Mouse (Mus musculus): ENCODE data around the gene Zswim7. TPM values are rescaled to one million over a fixed set of nuclear protein-coding genes. Genes with fewer than 3 reads are reported as not detected.

Gene Zswim7
- polyA plus RNA-seq, 1 experiment from 2014 or later: 12.7 TPM

- Histone ChIP-seq H3K27ac (ENCODE audit: low read length) (no peak overlapping the region), H3K9me3 (replicated peaks; ENCODE audit: control insufficient read depth, low read length, poor library complexity, severe bottlenecking) (no peaks in the 10 kb centered on the region), H3K4me2 (ENCODE audit: low read length) (no peak overlapping the region), H3K4me1 (ENCODE audit: control insufficient read depth, insufficient read depth, low read length) (peaks cover 3% of the 10 kb centered on the region; the same call in 1 of the 2 replicates), H3K9ac (ENCODE audit: low read depth, low read length) (no peak overlapping the region), H3K4me3 (ENCODE audit: low read depth, low read length) (no peak overlapping the region), H3K36me3 (ENCODE audit: control insufficient read depth, insufficient read depth, low read length) (no peaks in the 10 kb centered on the region), H3K27me3 (ENCODE audit: control insufficient read depth, insufficient read depth, low read depth, low read length) (no peaks in the 10 kb centered on the region)
- ATAC-seq: no peak
- WGBS: 34% methylated on average over 17 of the region's 17 CpGs
Observed at GRCm38 (mm10) chr11:62266466-62267214, 14.5 kb downstream of the Zswim7 start.

GRCm38 (mm10) chr11:62265642-62266041 is 15.5 kb downstream of the Zswim7 start:
- 44% methylated on average over 7 of the region's 7 CpGs for WGBS
- Histone ChIP-seq H3K9me3 (replicated peaks; ENCODE audit: control insufficient read depth, low read length, poor library complexity, severe bottlenecking) (no peaks in the 10 kb centered on the region), H3K4me1 (ENCODE audit: control insufficient read depth, insufficient read depth, low read length) (peaks cover 3% of the 10 kb centered on the region; the same call in 1 of the 2 replicates), H3K27ac (ENCODE audit: low read length) (no peak overlapping the region), H3K4me2 (ENCODE audit: low read length) (no peak overlapping the region), H3K27me3 (ENCODE audit: control insufficient read depth, insufficient read depth, low read depth, low read length) (no peaks in the 10 kb centered on the region), H3K36me3 (ENCODE audit: control insufficient read depth, insufficient read depth, low read length) (no peaks in the 10 kb centered on the region), H3K9ac (ENCODE audit: low read depth, low read length) (no peak overlapping the region), H3K4me3 (ENCODE audit: low read depth, low read length) (no peak overlapping the region)
- no peak for ATAC-seq

- no peak for ATAC-seq
- no peak overlapping the region for H3K9ac ChIP-seq (ENCODE audit: low read depth, low read length)
- WGBS: 71% methylated on average over 7 of the region's 7 CpGs
- H3K4me2 ChIP-seq (ENCODE audit: low read length): no peak overlapping the region
- no peaks in the 10 kb centered on the region for H3K9me3 ChIP-seq (replicated peaks; ENCODE audit: control insufficient read depth, low read length, poor library complexity, severe bottlenecking)
- no peak overlapping the region for H3K4me3 ChIP-seq (ENCODE audit: low read depth, low read length)
- peaks cover 3% of the 10 kb centered on the region; the same call in 1 of the 2 replicates for H3K4me1 ChIP-seq (ENCODE audit: control insufficient read depth, insufficient read depth, low read length)
- no peaks in the 10 kb centered on the region for H3K27me3 ChIP-seq (ENCODE audit: control insufficient read depth, insufficient read depth, low read depth, low read length)
- no peaks in the 10 kb centered on the region for H3K36me3 ChIP-seq (ENCODE audit: control insufficient read depth, insufficient read depth, low read length)
- no peak overlapping the region for H3K27ac ChIP-seq (ENCODE audit: low read length)
Observed at GRCm38 (mm10) chr11:62264018-62264417, 17.2 kb downstream of the Zswim7 start.

GRCm38 (mm10) chr11:62263599-62263998 is 17.6 kb downstream of the Zswim7 start:
- no peak for ATAC-seq
- H3K27ac ChIP-seq (ENCODE audit: low read length): no peak overlapping the region
- H3K27me3 ChIP-seq (ENCODE audit: control insufficient read depth, insufficient read depth, low read depth, low read length): no peaks in the 10 kb centered on the region
- no peaks in the 10 kb centered on the region for H3K9me3 ChIP-seq (replicated peaks; ENCODE audit: control insufficient read depth, low read length, poor library complexity, severe bottlenecking)
- no peak overlapping the region for H3K9ac ChIP-seq (ENCODE audit: low read depth, low read length)
- peaks cover 3% of the 10 kb centered on the region; the same call in 1 of the 2 replicates for H3K4me1 ChIP-seq (ENCODE audit: control insufficient read depth, insufficient read depth, low read length)
- no peak overlapping the region for H3K4me3 ChIP-seq (ENCODE audit: low read depth, low read length)
- H3K4me2 ChIP-seq (ENCODE audit: low read length): no peak overlapping the region
- 73% methylated on average over 7 of the region's 7 CpGs for WGBS
- H3K36me3 ChIP-seq (ENCODE audit: control insufficient read depth, insufficient read depth, low read length): no peaks in the 10 kb centered on the region

- 49% methylated on average over 5 of the region's 5 CpGs for WGBS
- H3K9me3 ChIP-seq (replicated peaks; ENCODE audit: control insufficient read depth, low read length, poor library complexity, severe bottlenecking): no peaks in the 10 kb centered on the region
- no peak overlapping the region for H3K4me3 ChIP-seq (ENCODE audit: low read depth, low read length)
- H3K36me3 ChIP-seq (ENCODE audit: control insufficient read depth, insufficient read depth, low read length): no peaks in the 10 kb centered on the region
- no peaks in the 10 kb centered on the region for H3K27me3 ChIP-seq (ENCODE audit: control insufficient read depth, insufficient read depth, low read depth, low read length)
- H3K4me2 ChIP-seq (ENCODE audit: low read length): no peak overlapping the region
- H3K27ac ChIP-seq (ENCODE audit: low read length): no peak overlapping the region
- no peaks in the 10 kb centered on the region for H3K4me1 ChIP-seq (ENCODE audit: control insufficient read depth, insufficient read depth, low read length)
- ATAC-seq: no peak
- H3K9ac ChIP-seq (ENCODE audit: low read depth, low read length): no peak overlapping the region
Observed at GRCm38 (mm10) chr11:62259214-62259613, 22.0 kb downstream of the Zswim7 start.

GRCm38 (mm10) chr11:62253380-62253779 is 27.8 kb downstream of the Zswim7 start:
- H3K4me2 ChIP-seq (ENCODE audit: low read length): no peak overlapping the region
- no peak overlapping the region for H3K9ac ChIP-seq (ENCODE audit: low read depth, low read length)
- no peaks in the 10 kb centered on the region for H3K36me3 ChIP-seq (ENCODE audit: control insufficient read depth, insufficient read depth, low read length)
- H3K9me3 ChIP-seq (replicated peaks; ENCODE audit: control insufficient read depth, low read length, poor library complexity, severe bottlenecking): no peaks in the 10 kb centered on the region
- no peak overlapping the region for H3K4me3 ChIP-seq (ENCODE audit: low read depth, low read length)
- no peak for ATAC-seq
- peaks cover 16% of the 10 kb centered on the region for H3K27me3 ChIP-seq (ENCODE audit: control insufficient read depth, insufficient read depth, low read depth, low read length)
- H3K27ac ChIP-seq (ENCODE audit: low read length): no peak overlapping the region
- WGBS: 78% methylated on average over 5 of the region's 5 CpGs
- H3K4me1 ChIP-seq (ENCODE audit: control insufficient read depth, insufficient read depth, low read length): peaks cover 10% of the 10 kb centered on the region; the same call in 1 of the 2 replicates

- peaks cover 16% of the 10 kb centered on the region for H3K27me3 ChIP-seq (ENCODE audit: control insufficient read depth, insufficient read depth, low read depth, low read length)
- no peak for ATAC-seq
- H3K4me3 ChIP-seq (ENCODE audit: low read depth, low read length): no peak overlapping the region
- H3K4me2 ChIP-seq (ENCODE audit: low read length): no peak overlapping the region
- H3K9me3 ChIP-seq (replicated peaks; ENCODE audit: control insufficient read depth, low read length, poor library complexity, severe bottlenecking): no peaks in the 10 kb centered on the region
- 81% methylated on average over 11 of the region's 11 CpGs for WGBS
- H3K36me3 ChIP-seq (ENCODE audit: control insufficient read depth, insufficient read depth, low read length): no peaks in the 10 kb centered on the region
- no peak overlapping the region for H3K27ac ChIP-seq (ENCODE audit: low read length)
- H3K4me1 ChIP-seq (ENCODE audit: control insufficient read depth, insufficient read depth, low read length): peaks cover 10% of the 10 kb centered on the region; the same call in 1 of the 2 replicates
- no peak overlapping the region for H3K9ac ChIP-seq (ENCODE audit: low read depth, low read length)
Observed at GRCm38 (mm10) chr11:62251047-62251446, 30.1 kb downstream of the Zswim7 start.

GRCm38 (mm10) chr11:62249266-62250037 is 31.7 kb downstream of the Zswim7 start:
- WGBS: 2% methylated on average over 35 of the region's 35 CpGs
- peaks cover 10% of the 10 kb centered on the region; the same call in 1 of the 2 replicates for H3K4me1 ChIP-seq (ENCODE audit: control insufficient read depth, insufficient read depth, low read length)
- H3K27ac ChIP-seq (ENCODE audit: low read length): no peak overlapping the region
- peak overlapping the region; percentile 61 for H3K4me3 ChIP-seq (ENCODE audit: low read depth, low read length)
- peaks cover 16% of the 10 kb centered on the region for H3K27me3 ChIP-seq (ENCODE audit: control insufficient read depth, insufficient read depth, low read depth, low read length)
- H3K9me3 ChIP-seq (replicated peaks; ENCODE audit: control insufficient read depth, low read length, poor library complexity, severe bottlenecking): no peaks in the 10 kb centered on the region
- peak overlapping the region; percentile 64 for H3K9ac ChIP-seq (ENCODE audit: low read depth, low read length)
- ATAC-seq: peak; percentile 37; the same call in 1 of the 2 replicates
- no peaks in the 10 kb centered on the region for H3K36me3 ChIP-seq (ENCODE audit: control insufficient read depth, insufficient read depth, low read length)
- peak overlapping the region; percentile 83 for H3K4me2 ChIP-seq (ENCODE audit: low read length)
